Mouse (Mus musculus): Measurements from ENCODE around the gene Gm5795. TPM values are rescaled to one million over a fixed set of nuclear protein-coding genes. Genes with fewer than 3 reads are reported as not detected.
"Not testable (repeated sequence)": the region's sequence is repeated elsewhere in the genome, so short reads cannot be mapped to it uniquely, and the experiment has no call there.

The Gm5795 gene
- polyA plus RNA-seq (2014; fragmentation: Nextera tagmentation; extraction: Ambion mirVana): not detected in 2 replicates

- DNase-seq (ENCODE audit: low spot score); H3K4me1 ChIP-seq (replicated peaks; ENCODE audit: control insufficient read depth, insufficient read depth, low read length); H3K4me2 ChIP-seq (ENCODE audit: low read depth, low read length, severe bottlenecking); ATAC-seq (replicated peaks; ENCODE audit: low FRiP score); H3K9me3 ChIP-seq (ENCODE audit: control insufficient read depth, low read length); H3K4me3 ChIP-seq (ENCODE audit: low read depth, low read length); H3K27ac ChIP-seq (ENCODE audit: low read depth, low read length); H3K9ac ChIP-seq (ENCODE audit: low read length); H3K27me3 ChIP-seq (ENCODE audit: control insufficient read depth, insufficient read depth, low read length); H3K36me3 ChIP-seq (ENCODE audit: control insufficient read depth, insufficient read depth, low read length): not testable (repeated sequence)
- no CpG with 5 or more reads among the region's 2 CpGs for WGBS
Observed at GRCm38 (mm10) chr14:3187955-3188354, at the start of gene Gm5795. Gene Gm5795, plus strand, starts transcription at chr14:3188255.

- not testable (repeated sequence) for H3K4me1 ChIP-seq (replicated peaks; ENCODE audit: control insufficient read depth, insufficient read depth, low read length); H3K27me3 ChIP-seq (ENCODE audit: control insufficient read depth, insufficient read depth, low read length); H3K36me3 ChIP-seq (ENCODE audit: control insufficient read depth, insufficient read depth, low read length); H3K9me3 ChIP-seq (ENCODE audit: control insufficient read depth, low read length); H3K27ac ChIP-seq (ENCODE audit: low read depth, low read length); ATAC-seq (replicated peaks; ENCODE audit: low FRiP score)
- WGBS: 0% methylated on average over 19 of the region's 62 CpGs
- Histone ChIP-seq H3K4me3 (ENCODE audit: low read depth, low read length) (peak within 1 kb of the TSS; percentile 38), H3K9ac (ENCODE audit: low read length) (peak within 1 kb of the TSS; percentile 41; the same call in 1 of the 2 replicates), H3K4me2 (ENCODE audit: low read depth, low read length, severe bottlenecking) (peak within 1 kb of the TSS; percentile 63)
- peak; percentile 52 for DNase-seq (ENCODE audit: low spot score)
Observed at GRCm38 (mm10) chr14:3208272-3209152, 20.5 kb downstream of the Gm5795 start, which contains the start of gene D830030K20Rik. Gene D830030K20Rik, plus strand, starts transcription at chr14:3208488.

DNA sequence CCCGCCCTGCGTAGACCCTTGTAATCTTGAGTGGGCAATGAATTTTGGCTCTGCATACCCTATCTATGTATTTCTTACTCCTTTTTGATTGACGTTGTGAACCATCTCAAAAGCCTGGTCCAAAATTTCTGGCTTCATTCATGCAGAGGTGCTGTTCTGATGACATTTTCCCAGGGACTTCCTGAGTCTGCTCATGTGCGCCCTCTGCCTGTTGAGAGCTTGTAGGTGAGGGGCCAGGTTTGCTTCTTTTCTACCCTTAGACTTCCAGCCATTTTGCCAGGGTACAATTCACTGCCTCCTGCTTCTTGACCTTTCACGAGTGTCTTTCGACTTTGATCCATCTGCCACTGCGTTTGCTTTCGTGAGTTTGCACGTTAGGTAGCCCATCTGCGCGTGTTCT lies 21.3 kb downstream of the Gm5795 start:
- 10% methylated on average over 9 of the region's 11 CpGs for WGBS
- not testable (repeated sequence) for H3K27me3 ChIP-seq (ENCODE audit: control insufficient read depth, insufficient read depth, low read length); H3K9me3 ChIP-seq (ENCODE audit: control insufficient read depth, low read length); H3K4me1 ChIP-seq (replicated peaks; ENCODE audit: control insufficient read depth, insufficient read depth, low read length); H3K4me2 ChIP-seq (ENCODE audit: low read depth, low read length, severe bottlenecking); H3K9ac ChIP-seq (ENCODE audit: low read length); H3K4me3 ChIP-seq (ENCODE audit: low read depth, low read length); H3K36me3 ChIP-seq (ENCODE audit: control insufficient read depth, insufficient read depth, low read length); H3K27ac ChIP-seq (ENCODE audit: low read depth, low read length); ATAC-seq (replicated peaks; ENCODE audit: low FRiP score)
- peak; percentile 55 for DNase-seq (ENCODE audit: low spot score)

Other genes starting within 250 kb of the Gm5795 start
- not detected in 2 replicates for gene Gm2888, start 158.3 kb upstream of the Gm5795 start, polyA plus RNA-seq (2014; fragmentation: Nextera tagmentation; extraction: Ambion mirVana)
- 3.8 and 5.0 TPM in 2 replicates for gene Gm2897, start 139.0 kb upstream of the Gm5795 start, polyA plus RNA-seq (2014; fragmentation: Nextera tagmentation; extraction: Ambion mirVana)
- not detected in 2 replicates for gene Gm10340, start 54.3 kb upstream of the Gm5795 start, polyA plus RNA-seq (2014; fragmentation: Nextera tagmentation; extraction: Ambion mirVana)
- gene D830030K20Rik, start 20.2 kb downstream of the Gm5795 start, polyA plus RNA-seq (2014; fragmentation: Nextera tagmentation; extraction: Ambion mirVana): 7.3 and 7.6 TPM in 2 replicates
- gene Gm2956, start 144.4 kb downstream of the Gm5795 start, polyA plus RNA-seq (2014; fragmentation: Nextera tagmentation; extraction: Ambion mirVana): not detected in 2 replicates
- not detected in 2 replicates for gene Gm10413, start 206.8 kb downstream of the Gm5795 start, polyA plus RNA-seq (2014; fragmentation: Nextera tagmentation; extraction: Ambion mirVana)
- 1.7 and 2.3 TPM in 2 replicates for gene Gm10409, start 224.4 kb downstream of the Gm5795 start, polyA plus RNA-seq (2014; fragmentation: Nextera tagmentation; extraction: Ambion mirVana)
- 1.7 and 2.2 TPM in 2 replicates for gene Gm3005, start 239.8 kb downstream of the Gm5795 start, polyA plus RNA-seq (2014; fragmentation: Nextera tagmentation; extraction: Ambion mirVana)